Mouse (Mus musculus): ENCODE data around the gene Fbxo36.
A peak's percentile ranks its signal among the peaks of the same experiment; 100 is the strongest.

- TF ChIP-seq POLR2A (IDR thresholded peaks at IDR 0.05; ENCODE audit: control insufficient read depth, low read depth, low read length) (no peak), CTCF (IDR thresholded peaks at IDR 0.05; ENCODE audit: control insufficient read depth, insufficient read depth, insufficient replicate concordance, low read depth, low read length) (peak; percentile 83; the same call in 1 of the 2 replicates)
Measured at GRCm38 (mm10) chr1:84933472-84934150, 94.0 kb downstream of the Fbxo36 start.
